ENCODE assay signal across 22 mouse cellular contexts in genomic region chr16:25374121-25374520, GRCm38 (mm10).
A peak's percentile ranks its signal among the peaks of the same experiment; 100 is the strongest.
DNase-seq lines count a peak whose midpoint lies in the region; ATAC-seq lines count a peak whose summit lies in the region.
"Had no signal": no experiment of that assay in that cellular context is flagged by ENCODE, and none has a peak within 500 bp of the region (broad histone marks: within the 10 kb centered on the region; RNA-seq: fewer than 3 reads in every experiment).

No protein-coding gene starts in this region.

- 48% methylated on average over 4 of the region's 4 CpGs for WGBS in heart, embryonic 16.5 days
- 90% methylated on average over 4 of the region's 4 CpGs for WGBS in forebrain, embryonic 12.5 days

- no peak for DNase-seq in heart, postnatal 36 days
- DNase-seq in lung, adult 18-20 months: peak; percentile 20 to 28
- no peak for DNase-seq in lung, postnatal 4 days
- peak; percentile 50 for DNase-seq in NIH3T3 (ENCODE audit: low read depth)
- DNase-seq in lung, postnatal 25 days (ENCODE audit: low spot score): peak; percentile 10
- no peak for DNase-seq in urinary bladder, postnatal 14 days (ENCODE audit: low spot score)
- DNase-seq: adrenal gland, postnatal 10 days; B cell, adult 2 months; cerebellum, adult 11 months; cerebellum, adult 8-10 months; gastrocnemius, postnatal 25 days had no signal

- ATAC-seq in heart, embryonic 16.5 days (replicated peaks; ENCODE audit: extremely low read depth, insufficient read depth, low FRiP score): 0 out of 2 replicates have a peak, but pooled peaks have one; percentile 18
- ATAC-seq in forebrain, embryonic 12.5 days (ENCODE audit: low FRiP score): no peak
- ATAC-seq: CD4-positive, CD25-positive, alpha-beta regulatory T cell, adult 4 months; forebrain, embryonic 16.5 days; intestine, embryonic 15.5 days had no signal

- no peak overlapping the region for H3K9ac ChIP-seq in heart, embryonic 16.5 days (ENCODE audit: low read length)
- H3K9ac ChIP-seq in forebrain, embryonic 12.5 days: no peak overlapping the region
- H3K9ac ChIP-seq: embryonic facial prominence, embryonic 15.5 days; hindbrain, embryonic 14.5 days; intestine, embryonic 15.5 days had no signal

- intact Hi-C loops in heart, postnatal 36 days (cut with DNase I): no loop called here

- no peaks in the 10 kb centered on the region for H3K36me3 ChIP-seq in heart, embryonic 16.5 days (ENCODE audit: control insufficient read depth, insufficient read depth)
- H3K36me3 ChIP-seq in forebrain, embryonic 12.5 days (replicated peaks): no peaks in the 10 kb centered on the region
- H3K36me3 ChIP-seq: embryonic facial prominence, embryonic 15.5 days; G1E; hindbrain, embryonic 10.5 days; intestine, embryonic 15.5 days had no signal

- H3K4me2 ChIP-seq in heart, embryonic 16.5 days (ENCODE audit: low read depth, low read length): no peak overlapping the region
- no peak overlapping the region for H3K4me2 ChIP-seq in forebrain, embryonic 12.5 days
- H3K4me2 ChIP-seq: embryonic facial prominence, embryonic 15.5 days; hindbrain, embryonic 14.5 days; intestine, embryonic 15.5 days had no signal

- H3K27ac ChIP-seq in heart, embryonic 16.5 days (ENCODE audit: low read length): no peak overlapping the region
- H3K27ac ChIP-seq in forebrain, embryonic 12.5 days: no peak overlapping the region
- H3K27ac ChIP-seq: embryonic facial prominence, embryonic 15.5 days; gastrocnemius, adult 2 months; hindbrain, embryonic 10.5 days; hindbrain, embryonic 14.5 days; intestine, embryonic 15.5 days had no signal

- no peaks in the 10 kb centered on the region for H3K9me3 ChIP-seq in heart, embryonic 16.5 days (replicated peaks; ENCODE audit: control insufficient read depth, low read length)
- H3K9me3 ChIP-seq in forebrain, embryonic 12.5 days: no peaks in the 10 kb centered on the region
- H3K9me3 ChIP-seq: embryonic facial prominence, embryonic 15.5 days; hindbrain, embryonic 10.5 days; intestine, embryonic 15.5 days had no signal

- H3K4me3 ChIP-seq in heart, embryonic 16.5 days (ENCODE audit: low read length): no peak overlapping the region
- no peak overlapping the region for H3K4me3 ChIP-seq in forebrain, embryonic 12.5 days (replicated peaks)
- H3K4me3 ChIP-seq: embryonic facial prominence, embryonic 15.5 days; erythroblast, embryonic 14.5 days; gastrocnemius, adult 2 months; hindbrain, embryonic 10.5 days; intestine, embryonic 15.5 days had no signal

- H3K4me1 ChIP-seq in heart, embryonic 16.5 days (ENCODE audit: control insufficient read depth, insufficient read depth, low read length): peaks cover 2% of the 10 kb centered on the region; the same call in 1 of the 2 replicates
- H3K4me1 ChIP-seq in forebrain, embryonic 12.5 days: peaks cover 5% of the 10 kb centered on the region; the same call in 1 of the 2 replicates
- H3K4me1 ChIP-seq: embryonic facial prominence, embryonic 15.5 days; hindbrain, embryonic 10.5 days; intestine, embryonic 15.5 days had no signal

- no peaks in the 10 kb centered on the region for H3K27me3 ChIP-seq in heart, embryonic 16.5 days (ENCODE audit: control insufficient read depth, insufficient read depth, low read length)
- H3K27me3 ChIP-seq in forebrain, embryonic 12.5 days: no peaks in the 10 kb centered on the region
- H3K27me3 ChIP-seq: embryonic facial prominence, embryonic 15.5 days; intestine, embryonic 15.5 days had no signal

Comparison
In these comparisons a context has a peak if more than half of its experiments do, and no peak if none do; other contexts are left out.
1. DNase-seq: peak in lung, adult 18-20 months (2 of 2), NIH3T3 (single experiment) and lung, postnatal 25 days (single experiment); none in heart, postnatal 36 days (0 of 2), lung, postnatal 4 days (0 of 2) and urinary bladder, postnatal 14 days (single experiment).